Mouse (Mus musculus): Measurements from ENCODE around the gene Auts2. TPM values are rescaled to one million over a fixed set of nuclear protein-coding genes. Genes with fewer than 3 reads are reported as not detected.

The Auts2 gene
- total and polyA plus RNA-seq, 2 experiments from 2014 or later: 6.8 to 12.1 TPM

GRCm38 (mm10) chr5:131586332-131586700 lies 956.8 kb downstream of the Auts2 start:
- ATAC-seq (ENCODE audit: insufficient read depth, low read depth) (no peak), DNase-seq (ENCODE audit: low spot score) (no peak)
- Histone ChIP-seq H3K27ac (ENCODE audit: low read depth) (no peak overlapping the region), H3K9ac (replicated peaks; ENCODE audit: low read depth, low read length) (no peak overlapping the region), H3K4me2 (ENCODE audit: low read depth, low read length) (no peak overlapping the region), H3K4me3 (ENCODE audit: low read depth, low read length) (no peak overlapping the region), H3K4me1 (ENCODE audit: control insufficient read depth, insufficient read depth) (peaks cover 7% of the 10 kb centered on the region), H3K36me3 (replicated peaks; ENCODE audit: control insufficient read depth, insufficient read depth, low read length) (no peaks in the 10 kb centered on the region), H3K9me3 (replicated peaks; ENCODE audit: control insufficient read depth, low read length) (no peaks in the 10 kb centered on the region), H3K27me3 (ENCODE audit: control insufficient read depth, insufficient read depth, low read length) (no peaks in the 10 kb centered on the region)
- 84% methylated on average over 5 of the region's 5 CpGs for WGBS
- TF ChIP-seq EP300 (IDR thresholded peaks at IDR 0.05; ENCODE audit: low read depth): no peak

GRCm38 (mm10) chr5:131585684-131586331 lies 957.3 kb downstream of the Auts2 start:
- Histone ChIP-seq H3K9me3 (replicated peaks; ENCODE audit: control insufficient read depth, low read length) (no peaks in the 10 kb centered on the region), H3K4me2 (ENCODE audit: low read depth, low read length) (peak overlapping the region; percentile 23; the same call in 1 of the 2 replicates), H3K4me1 (ENCODE audit: control insufficient read depth, insufficient read depth) (peaks cover 7% of the 10 kb centered on the region), H3K4me3 (ENCODE audit: low read depth, low read length) (no peak overlapping the region), H3K27ac (ENCODE audit: low read depth) (no peak overlapping the region), H3K9ac (replicated peaks; ENCODE audit: low read depth, low read length) (no peak overlapping the region), H3K36me3 (replicated peaks; ENCODE audit: control insufficient read depth, insufficient read depth, low read length) (no peaks in the 10 kb centered on the region), H3K27me3 (ENCODE audit: control insufficient read depth, insufficient read depth, low read length) (no peaks in the 10 kb centered on the region)
- ATAC-seq (ENCODE audit: insufficient read depth, low read depth): no peak; the same call in 1 of the 2 replicates
- TF ChIP-seq CTCF (IDR thresholded peaks at IDR 0.05; ENCODE audit: low read depth) (no peak), EP300 (IDR thresholded peaks at IDR 0.05; ENCODE audit: low read depth) (no peak)
- peak; percentile 9 for DNase-seq (ENCODE audit: low spot score)
- WGBS: 49% methylated on average over 26 of the region's 26 CpGs

- WGBS: 54% methylated on average over 12 of the region's 12 CpGs
- H3K4me2 ChIP-seq (ENCODE audit: low read depth, low read length): no peak overlapping the region
- no peaks in the 10 kb centered on the region for H3K36me3 ChIP-seq (replicated peaks; ENCODE audit: control insufficient read depth, insufficient read depth, low read length)
- H3K9me3 ChIP-seq (replicated peaks; ENCODE audit: control insufficient read depth, low read length): no peaks in the 10 kb centered on the region
- DNase-seq (ENCODE audit: low spot score) (no peak), ATAC-seq (ENCODE audit: insufficient read depth, low read depth) (peak; percentile 49; the same call in 1 of the 2 replicates)
- no peak overlapping the region for H3K4me3 ChIP-seq (ENCODE audit: low read depth, low read length)
- peaks cover 7% of the 10 kb centered on the region for H3K4me1 ChIP-seq (ENCODE audit: control insufficient read depth, insufficient read depth)
- TF ChIP-seq EP300 (IDR thresholded peaks at IDR 0.05; ENCODE audit: low read depth) (no peak), CTCF (IDR thresholded peaks at IDR 0.05; ENCODE audit: low read depth) (no peak)
- no peak overlapping the region for H3K27ac ChIP-seq (ENCODE audit: low read depth)
- no peak overlapping the region for H3K9ac ChIP-seq (replicated peaks; ENCODE audit: low read depth, low read length)
- no peaks in the 10 kb centered on the region for H3K27me3 ChIP-seq (ENCODE audit: control insufficient read depth, insufficient read depth, low read length)
Measured at GRCm38 (mm10) chr5:131584260-131585135, 958.6 kb downstream of the Auts2 start.

- ATAC-seq (ENCODE audit: insufficient read depth, low read depth) (no peak), DNase-seq (ENCODE audit: low spot score) (no peak)
- TF ChIP-seq CTCF (IDR thresholded peaks at IDR 0.05; ENCODE audit: low read depth): no peak
- no peak for TF ChIP-seq EP300 (IDR thresholded peaks at IDR 0.05; ENCODE audit: low read depth)
- Histone ChIP-seq H3K9ac (replicated peaks; ENCODE audit: low read depth, low read length) (no peak overlapping the region), H3K27ac (ENCODE audit: low read depth) (no peak overlapping the region), H3K4me1 (ENCODE audit: control insufficient read depth, insufficient read depth) (peaks cover 7% of the 10 kb centered on the region), H3K27me3 (ENCODE audit: control insufficient read depth, insufficient read depth, low read length) (no peaks in the 10 kb centered on the region), H3K9me3 (replicated peaks; ENCODE audit: control insufficient read depth, low read length) (no peaks in the 10 kb centered on the region), H3K4me2 (ENCODE audit: low read depth, low read length) (no peak overlapping the region), H3K36me3 (replicated peaks; ENCODE audit: control insufficient read depth, insufficient read depth, low read length) (no peaks in the 10 kb centered on the region), H3K4me3 (ENCODE audit: low read depth, low read length) (no peak overlapping the region)
- WGBS: 92% methylated on average over 23 of the region's 23 CpGs
Measured at GRCm38 (mm10) chr5:131581110-131582050, 961.8 kb downstream of the Auts2 start.

- H3K4me3 ChIP-seq (ENCODE audit: low read depth, low read length): no peak overlapping the region
- 86% methylated on average over 9 of the region's 9 CpGs for WGBS
- DNase-seq (ENCODE audit: low spot score) (no peak), ATAC-seq (ENCODE audit: insufficient read depth, low read depth) (no peak)
- H3K9ac ChIP-seq (replicated peaks; ENCODE audit: low read depth, low read length): no peak overlapping the region
- TF ChIP-seq EP300 (IDR thresholded peaks at IDR 0.05; ENCODE audit: low read depth) (no peak), CTCF (IDR thresholded peaks at IDR 0.05; ENCODE audit: low read depth) (no peak)
- H3K4me2 ChIP-seq (ENCODE audit: low read depth, low read length): no peak overlapping the region
- H3K27ac ChIP-seq (ENCODE audit: low read depth): no peak overlapping the region
- no peaks in the 10 kb centered on the region for H3K36me3 ChIP-seq (replicated peaks; ENCODE audit: control insufficient read depth, insufficient read depth, low read length)
- no peaks in the 10 kb centered on the region for H3K4me1 ChIP-seq (ENCODE audit: control insufficient read depth, insufficient read depth)
- H3K27me3 ChIP-seq (ENCODE audit: control insufficient read depth, insufficient read depth, low read length): no peaks in the 10 kb centered on the region
- no peaks in the 10 kb centered on the region for H3K9me3 ChIP-seq (replicated peaks; ENCODE audit: control insufficient read depth, low read length)
Measured at GRCm38 (mm10) chr5:131578737-131579136, 964.4 kb downstream of the Auts2 start.
